Mouse (Mus musculus) heart, embryonic 14.5 days (tissue): Measurements from ENCODE around the gene Kctd5. TPM values are rescaled to one million over a fixed set of nuclear protein-coding genes. Genes with fewer than 3 reads are reported as not detected.

Experiments
- ATAC-seq: fragments of 200-750 bp; cut with Nextera tagmentation; 2 replicates; pipeline ENCODE4 v1.8.0; 2017; ENCODE audit warnings: low read depth, moderate TSS enrichment; ENCODE audit not compliant: insufficient number of reproducible peaks, insufficient read depth, low FRiP score
- H3K27ac ChIP-seq, 2 experiments: fragments of 200-500 bp in 1 of 2; fragments of 300-500 bp in 1 of 2; sonication (generic) in 1 of 2; replicated peaks in 1 of 2; 2 replicates each; pipeline ENCODE4 v1.5.1; 2012 to 2014; ENCODE audit warnings: low read depth in 2 of 2, low read length in 2 of 2, control low read depth in 1 of 2, mild to moderate bottlenecking in 1 of 2, mixed read lengths in 1 of 2; ENCODE audit not compliant: control insufficient read depth in 1 of 2, insufficient read depth in 1 of 2
- H3K27me3 ChIP-seq: fragments of 300-500 bp; sonication (generic); 2 replicates; pipeline ENCODE4 v1.6.1; 2014; ENCODE audit warnings: mild to moderate bottlenecking, low read length, control low read depth; ENCODE audit not compliant: control insufficient read depth, insufficient read depth
- H3K36me3 ChIP-seq: fragments of 300-500 bp; sonication (generic); 2 replicates; pipeline ENCODE4 v1.6.1; 2014; ENCODE audit warnings: mild to moderate bottlenecking, control low read depth, low read length, mixed read lengths; ENCODE audit not compliant: control insufficient read depth, insufficient read depth
- H3K4me1 ChIP-seq, 2 experiments: fragments of 200-500 bp in 1 of 2; fragments of 300-500 bp in 1 of 2; sonication (generic) in 1 of 2; 2 replicates each; pipeline ENCODE4 v1.6.1; 2012 to 2014; ENCODE audit warnings: low read length in 2 of 2, control low read depth in 1 of 2, mixed read lengths in 1 of 2; ENCODE audit not compliant: control insufficient read depth in 2 of 2, insufficient read depth in 2 of 2
- H3K4me2 ChIP-seq: fragments of 300-500 bp; sonication (generic); 2 replicates; pipeline ENCODE4 v1.6.1; 2014; ENCODE audit warnings: mild to moderate bottlenecking, low read length
- H3K4me3 ChIP-seq, 2 experiments: fragments of 200-500 bp in 1 of 2; fragments of 300-500 bp in 1 of 2; sonication (generic) in 1 of 2; 2 replicates each; pipeline ENCODE4 v1.5.1; 2012 to 2014; ENCODE audit warnings: low read length in 2 of 2, mild to moderate bottlenecking in 2 of 2, control low read depth in 1 of 2, low read depth in 1 of 2, moderate library complexity in 1 of 2; ENCODE audit not compliant: control insufficient read depth in 1 of 2, insufficient read depth in 1 of 2
- H3K9ac ChIP-seq: fragments of 300-500 bp; sonication (generic); 2 replicates; pipeline ENCODE4 v1.6.1; 2014; ENCODE audit warnings: mild to moderate bottlenecking, low read length
- H3K9me3 ChIP-seq: fragments of 300-500 bp; sonication (generic); 2 replicates; pipeline ENCODE4 v1.6.1; 2016; ENCODE audit warnings: low read length, control low read depth; ENCODE audit not compliant: control insufficient read depth
- WGBS: fragments of 180-500 bp; shearing (Covaris S2); extraction: QIAGEN DNeasy Blood & Tissue Kit; methylation state at CpG from one replicate; pipeline ENCODE4 v1.1.7; 2014; 5-methylcytosine and 5-hydroxymethylcytosine counted together
- polyA plus RNA-seq: library from polyadenylated mRNA; unstranded; fragments of >200 nt; fragmentation: Nextera tagmentation; extraction: Ambion mirVana; gene quantifications from 2 replicates; pipeline ENCODE4 v1.2.1, GENCODE M21; 2014

Kctd5 gene
- polyA plus RNA-seq: 28.8 and 35.4 TPM in 2 replicates

GRCm38 (mm10) chr17:24072919-24073696, at the start of gene Kctd5:
Gene Kctd5, minus strand, starts transcription at chr17:24073485.
- Histone ChIP-seq H3K4me1 (peaks cover 2 to 16% of the 10 kb centered on the region in 2 experiments; a peak in 2 of 4 replicates), H3K36me3 (peaks cover 25% of the 10 kb centered on the region), H3K9ac (peak within 1 kb of the TSS; percentile 97), H3K4me2 (peak within 1 kb of the TSS; percentile 87), H3K4me3 (peak within 1 kb of the TSS; percentile 90 to 99), H3K27me3 (no peaks in the 10 kb centered on the region), H3K27ac (peak within 1 kb of the TSS; percentile 75 to 83), H3K9me3 (no peaks in the 10 kb centered on the region)
- under 1% methylated on average over 61 of the region's 62 CpGs for WGBS
- peak; percentile 93 for ATAC-seq

GRCm38 (mm10) chr17:24119446-24119845, 46.2 kb upstream of the Kctd5 start:
- H3K4me3 ChIP-seq: no peak overlapping the region

GRCm38 (mm10) chr17:24113031-24113430, 39.7 kb upstream of the Kctd5 start:
- Histone ChIP-seq H3K9ac (no peak overlapping the region), H3K27ac (no peak overlapping the region), H3K4me1 (peaks cover 5 to 17% of the 10 kb centered on the region in 2 experiments; a peak in 3 of 4 replicates), H3K4me3 (no peak overlapping the region), H3K4me2 (no peak overlapping the region), H3K27me3 (no peaks in the 10 kb centered on the region), H3K9me3 (no peaks in the 10 kb centered on the region), H3K36me3 (peaks cover 29% of the 10 kb centered on the region)
- 83% methylated on average over 4 of the region's 4 CpGs for WGBS
- ATAC-seq: no peak

More at GRCm38 (mm10) chr17:24119446-24119845, 46.2 kb upstream of the Kctd5 start:
- Histone ChIP-seq H3K4me1 (peaks cover 0 to 6% of the 10 kb centered on the region in 2 experiments; a peak in 1 of 4 replicates), H3K9ac (no peak overlapping the region), H3K4me2 (no peak overlapping the region), H3K9me3 (no peaks in the 10 kb centered on the region), H3K27me3 (no peaks in the 10 kb centered on the region), H3K36me3 (no peaks in the 10 kb centered on the region), H3K27ac (no peak overlapping the region)
- ATAC-seq: no peak
- WGBS: 73% methylated on average over 3 of the region's 3 CpGs

- WGBS: 84% methylated on average over 1 of the region's 1 CpGs
- Histone ChIP-seq H3K4me2 (no peak overlapping the region), H3K27me3 (no peaks in the 10 kb centered on the region), H3K36me3 (peaks cover 47% of the 10 kb centered on the region), H3K27ac (no peak overlapping the region), H3K9me3 (no peaks in the 10 kb centered on the region), H3K4me3 (no peak overlapping the region), H3K4me1 (peaks cover 5 to 15% of the 10 kb centered on the region in 2 experiments; a peak in 3 of 4 replicates), H3K9ac (no peak overlapping the region)
- ATAC-seq: no peak
Observed at GRCm38 (mm10) chr17:24111256-24111655, 38.0 kb upstream of the Kctd5 start.

GRCm38 (mm10) chr17:24108896-24109295, 35.6 kb upstream of the Kctd5 start:
- Histone ChIP-seq H3K9me3 (no peaks in the 10 kb centered on the region), H3K27me3 (no peaks in the 10 kb centered on the region), H3K27ac (peak overlapping the region; percentile 41 to 80), H3K9ac (no peak overlapping the region), H3K36me3 (peaks cover 67% of the 10 kb centered on the region), H3K4me1 (peaks cover 5 to 11% of the 10 kb centered on the region in 2 experiments; a peak in 3 of 4 replicates), H3K4me2 (no peak overlapping the region), H3K4me3 (no peak overlapping the region)
- peak; percentile 64; the same call in 1 of the 2 replicates for ATAC-seq
- WGBS: 18% methylated on average over 1 of the region's 1 CpGs

GRCm38 (mm10) chr17:24105111-24105510, 31.8 kb upstream of the Kctd5 start:
- H3K36me3 ChIP-seq: peaks cover 95% of the 10 kb centered on the region
- H3K4me1 ChIP-seq: peaks cover 5 to 11% of the 10 kb centered on the region in 2 experiments; a peak in 3 of 4 replicates
- H3K27me3 ChIP-seq: no peaks in the 10 kb centered on the region
- WGBS: 91% methylated on average over 2 of the region's 2 CpGs
- no peak overlapping the region for H3K4me3 ChIP-seq
- no peak for ATAC-seq
- no peak overlapping the region for H3K4me2 ChIP-seq
- no peak overlapping the region for H3K27ac ChIP-seq
- H3K9me3 ChIP-seq: no peaks in the 10 kb centered on the region
- H3K9ac ChIP-seq: no peak overlapping the region

- 92% methylated on average over 4 of the region's 4 CpGs for WGBS
- no peak overlapping the region for H3K4me3 ChIP-seq
- H3K9me3 ChIP-seq: no peaks in the 10 kb centered on the region
- H3K4me1 ChIP-seq: no peaks in the 10 kb centered on the region
- H3K36me3 ChIP-seq: peaks cover 78% of the 10 kb centered on the region
- no peak for ATAC-seq
- no peak overlapping the region for H3K9ac ChIP-seq
- no peak overlapping the region for H3K4me2 ChIP-seq
- H3K27ac ChIP-seq: no peak overlapping the region
- no peaks in the 10 kb centered on the region for H3K27me3 ChIP-seq
Observed at GRCm38 (mm10) chr17:24098354-24098753, 25.1 kb upstream of the Kctd5 start.
